Mouse (Mus musculus): Measurements from ENCODE around the gene Tspan4. TPM values are rescaled to one million over a fixed set of nuclear protein-coding genes. Genes with fewer than 3 reads are reported as not detected.

Gene Tspan4
- total and polyA plus RNA-seq, 2 experiments from 2014 or later = 72.2 to 84.2 TPM

GRCm38 (mm10) chr7:141495379-141495778 is 20.3 kb downstream of the Tspan4 start:
- WGBS = 84% methylated on average over 2 of the region's 2 CpGs
- ATAC-seq (ENCODE audit: insufficient read depth, low read depth) = no peak

DNA sequence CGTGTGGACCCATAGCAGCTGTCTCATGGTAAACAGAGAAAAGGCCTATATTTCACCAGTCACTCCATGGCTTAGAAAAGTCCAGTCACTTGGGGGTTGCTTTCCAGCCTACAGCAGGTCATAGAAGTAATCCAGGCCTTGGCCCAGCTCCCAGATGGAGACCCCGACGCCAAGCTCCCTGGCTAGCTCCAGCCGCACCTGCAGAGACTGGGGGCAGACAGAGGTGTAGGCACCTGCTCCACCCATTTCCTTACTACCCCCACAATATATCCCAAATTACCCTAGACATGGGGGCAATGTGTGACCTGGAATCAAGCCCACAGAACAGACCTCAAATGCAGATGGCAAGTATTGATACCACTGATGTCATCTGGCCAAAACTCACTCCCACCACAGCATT is 20.9 kb downstream of the Tspan4 start:
- peaks cover 20% of the 10 kb centered on the region for H3K36me3 ChIP-seq (replicated peaks; ENCODE audit: control insufficient read depth, insufficient read depth, low read length)
- H3K27me3 ChIP-seq (ENCODE audit: control insufficient read depth, insufficient read depth, low read length) = no peaks in the 10 kb centered on the region
- H3K4me2 ChIP-seq (ENCODE audit: low read depth, low read length) = no peak overlapping the region
- peaks cover 14% of the 10 kb centered on the region for H3K4me1 ChIP-seq (ENCODE audit: control insufficient read depth, insufficient read depth)
- 67% methylated on average over 4 of the region's 4 CpGs for WGBS
- TF ChIP-seq CTCF (IDR thresholded peaks at IDR 0.05; ENCODE audit: low read depth) = no peak
- H3K9ac ChIP-seq (replicated peaks; ENCODE audit: low read depth, low read length) = no peak overlapping the region
- H3K9me3 ChIP-seq (replicated peaks; ENCODE audit: control insufficient read depth, low read length) = no peaks in the 10 kb centered on the region
- DNase-seq (ENCODE audit: low spot score) (no peak), ATAC-seq (ENCODE audit: insufficient read depth, low read depth) (no peak)
- H3K4me3 ChIP-seq (ENCODE audit: low read depth, low read length) = no peak overlapping the region
- H3K27ac ChIP-seq (ENCODE audit: low read depth) = no peak overlapping the region

More at GRCm38 (mm10) chr7:141495379-141495778, 20.3 kb downstream of the Tspan4 start:
- Histone ChIP-seq H3K4me1 (ENCODE audit: control insufficient read depth, insufficient read depth) (peaks cover 14% of the 10 kb centered on the region), H3K9ac (replicated peaks; ENCODE audit: low read depth, low read length) (no peak overlapping the region), H3K27me3 (ENCODE audit: control insufficient read depth, insufficient read depth, low read length) (no peaks in the 10 kb centered on the region), H3K4me2 (ENCODE audit: low read depth, low read length) (no peak overlapping the region), H3K36me3 (replicated peaks; ENCODE audit: control insufficient read depth, insufficient read depth, low read length) (peaks cover 22% of the 10 kb centered on the region), H3K9me3 (replicated peaks; ENCODE audit: control insufficient read depth, low read length) (no peaks in the 10 kb centered on the region), H3K4me3 (ENCODE audit: low read depth, low read length) (no peak overlapping the region), H3K27ac (ENCODE audit: low read depth) (no peak overlapping the region)
- TF ChIP-seq EP300 (IDR thresholded peaks at IDR 0.05; ENCODE audit: low read depth) = no peak
- no peak for TF ChIP-seq CTCF (IDR thresholded peaks at IDR 0.05; ENCODE audit: low read depth)
- DNase-seq (ENCODE audit: low spot score) = no peak

GRCm38 (mm10) chr7:141497600-141497999 is 22.6 kb downstream of the Tspan4 start:
- ATAC-seq (ENCODE audit: insufficient read depth, low read depth) (peak; percentile 54; the same call in 1 of the 2 replicates), DNase-seq (ENCODE audit: low spot score) (peak; percentile 55)
- Histone ChIP-seq H3K9ac (replicated peaks; ENCODE audit: low read depth, low read length) (no peak overlapping the region), H3K4me2 (ENCODE audit: low read depth, low read length) (no peak overlapping the region), H3K4me3 (ENCODE audit: low read depth, low read length) (no peak overlapping the region), H3K9me3 (replicated peaks; ENCODE audit: control insufficient read depth, low read length) (no peaks in the 10 kb centered on the region), H3K27me3 (ENCODE audit: control insufficient read depth, insufficient read depth, low read length) (no peaks in the 10 kb centered on the region), H3K36me3 (replicated peaks; ENCODE audit: control insufficient read depth, insufficient read depth, low read length) (peaks cover 7% of the 10 kb centered on the region), H3K4me1 (ENCODE audit: control insufficient read depth, insufficient read depth) (peaks cover 14% of the 10 kb centered on the region), H3K27ac (ENCODE audit: low read depth) (peak overlapping the region; percentile 73)
- no peak for TF ChIP-seq EP300 (IDR thresholded peaks at IDR 0.05; ENCODE audit: low read depth)
- WGBS = 46% methylated on average over 3 of the region's 3 CpGs

DNA sequence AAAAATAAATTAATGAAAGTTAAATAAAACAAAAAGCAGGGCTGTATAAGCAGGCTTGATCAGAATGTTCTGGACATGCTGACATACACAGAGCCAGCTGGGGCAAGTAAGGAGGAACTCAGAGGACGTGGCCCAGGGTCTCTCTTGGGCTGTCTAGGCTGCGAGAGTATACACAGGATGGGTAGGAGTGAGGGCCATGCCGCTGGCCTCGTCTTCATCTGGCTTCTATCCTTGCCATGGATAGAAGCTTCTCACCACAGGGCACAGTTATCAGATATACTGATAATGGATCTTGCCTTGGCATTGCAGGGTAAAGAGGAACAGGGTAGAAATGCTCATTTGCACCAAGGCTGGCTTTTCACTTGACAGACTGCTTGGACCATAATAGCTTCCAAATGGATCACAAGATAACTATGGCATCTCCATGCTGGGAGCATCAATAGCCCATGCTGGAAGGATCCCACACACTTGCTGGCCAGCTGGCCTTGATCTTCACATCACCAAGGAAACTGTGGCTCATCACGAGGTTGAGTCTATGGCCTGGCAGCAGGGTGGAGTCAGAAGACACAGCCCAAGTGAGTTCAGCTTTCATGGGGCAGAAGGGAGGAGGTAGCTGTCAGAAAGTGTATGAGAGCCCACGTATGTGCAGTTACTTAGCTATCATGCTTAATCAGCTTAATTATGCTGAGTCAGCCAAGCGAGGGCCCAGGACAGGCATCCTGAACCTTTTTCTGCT is 26.9 kb downstream of the Tspan4 start:
- WGBS = 84% methylated on average over 7 of the region's 7 CpGs
- Histone ChIP-seq H3K9me3 (replicated peaks; ENCODE audit: control insufficient read depth, low read length) (no peaks in the 10 kb centered on the region), H3K4me1 (ENCODE audit: control insufficient read depth, insufficient read depth) (peaks cover 8% of the 10 kb centered on the region), H3K4me3 (ENCODE audit: low read depth, low read length) (no peak overlapping the region), H3K27ac (ENCODE audit: low read depth) (no peak overlapping the region), H3K9ac (replicated peaks; ENCODE audit: low read depth, low read length) (no peak overlapping the region), H3K27me3 (ENCODE audit: control insufficient read depth, insufficient read depth, low read length) (no peaks in the 10 kb centered on the region), H3K4me2 (ENCODE audit: low read depth, low read length) (no peak overlapping the region), H3K36me3 (replicated peaks; ENCODE audit: control insufficient read depth, insufficient read depth, low read length) (0 out of 2 replicates have a peak, but pooled peaks cover 3% of the 10 kb centered on the region)
- TF ChIP-seq EP300 (IDR thresholded peaks at IDR 0.05; ENCODE audit: low read depth) (no peak), CTCF (IDR thresholded peaks at IDR 0.05; ENCODE audit: low read depth) (no peak)
- no peak for DNase-seq (ENCODE audit: low spot score)
- no peak for ATAC-seq (ENCODE audit: insufficient read depth, low read depth)

GRCm38 (mm10) chr7:141502556-141502905 is 27.5 kb downstream of the Tspan4 start:
- Histone ChIP-seq H3K9me3 (replicated peaks; ENCODE audit: control insufficient read depth, low read length) (no peaks in the 10 kb centered on the region), H3K36me3 (replicated peaks; ENCODE audit: control insufficient read depth, insufficient read depth, low read length) (0 out of 2 replicates have a peak, but pooled peaks cover 3% of the 10 kb centered on the region), H3K9ac (replicated peaks; ENCODE audit: low read depth, low read length) (no peak overlapping the region), H3K4me2 (ENCODE audit: low read depth, low read length) (no peak overlapping the region), H3K27me3 (ENCODE audit: control insufficient read depth, insufficient read depth, low read length) (no peaks in the 10 kb centered on the region), H3K27ac (ENCODE audit: low read depth) (no peak overlapping the region), H3K4me3 (ENCODE audit: low read depth, low read length) (no peak overlapping the region), H3K4me1 (ENCODE audit: control insufficient read depth, insufficient read depth) (peaks cover 3% of the 10 kb centered on the region; the same call in 1 of the 2 replicates)
- DNase-seq (ENCODE audit: low spot score) = no peak
- no peak for TF ChIP-seq EP300 (IDR thresholded peaks at IDR 0.05; ENCODE audit: low read depth)
- no peak for TF ChIP-seq CTCF (IDR thresholded peaks at IDR 0.05; ENCODE audit: low read depth)
- 91% methylated on average over 5 of the region's 5 CpGs for WGBS
- ATAC-seq (ENCODE audit: insufficient read depth, low read depth) = no peak

DNA sequence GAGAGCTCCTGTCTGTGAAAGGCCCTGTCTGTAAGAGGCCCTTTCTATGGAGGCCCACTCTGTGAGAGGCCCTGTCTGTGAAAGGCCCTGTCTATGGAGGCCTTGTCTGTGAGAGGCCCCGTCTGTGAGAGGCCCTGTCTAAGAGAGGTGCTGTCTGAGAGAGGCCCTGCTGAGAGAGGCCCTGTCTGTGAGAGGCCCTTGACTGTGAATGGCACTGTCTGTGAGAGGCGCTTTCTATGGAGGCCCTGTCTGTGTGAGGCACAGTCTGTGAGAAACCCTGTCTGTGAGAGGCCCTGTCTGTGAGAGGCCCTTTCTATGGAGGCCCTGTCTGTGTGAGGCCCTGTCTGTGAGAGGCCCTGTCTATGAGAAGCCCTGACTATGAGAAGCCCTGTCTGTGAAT is 31.2 kb downstream of the Tspan4 start:
- Histone ChIP-seq H3K4me3 (ENCODE audit: low read depth, low read length) (no peak overlapping the region), H3K4me2 (ENCODE audit: low read depth, low read length) (no peak overlapping the region), H3K9ac (replicated peaks; ENCODE audit: low read depth, low read length) (no peak overlapping the region), H3K27ac (ENCODE audit: low read depth) (no peak overlapping the region), H3K27me3 (ENCODE audit: control insufficient read depth, insufficient read depth, low read length) (no peaks in the 10 kb centered on the region), H3K4me1 (ENCODE audit: control insufficient read depth, insufficient read depth) (peaks cover 8% of the 10 kb centered on the region), H3K36me3 (replicated peaks; ENCODE audit: control insufficient read depth, insufficient read depth, low read length) (no peaks in the 10 kb centered on the region), H3K9me3 (replicated peaks; ENCODE audit: control insufficient read depth, low read length) (no peaks in the 10 kb centered on the region)
- DNase-seq (ENCODE audit: low spot score) (no peak), ATAC-seq (ENCODE audit: insufficient read depth, low read depth) (no peak)
- no peak for TF ChIP-seq CTCF (IDR thresholded peaks at IDR 0.05; ENCODE audit: low read depth)
- 78% methylated on average over 2 of the region's 2 CpGs for WGBS
